Mouse (Mus musculus) lung, postnatal 0 days (tissue): Measurements from ENCODE around the gene Ccdc73. TPM values are rescaled to one million over a fixed set of nuclear protein-coding genes. Genes with fewer than 3 reads are reported as not detected.
A peak's percentile ranks its signal among the peaks of the same experiment; 100 is the strongest.
"Not testable (repeated sequence)": the region's sequence is repeated elsewhere in the genome, so short reads cannot be mapped to it uniquely, and the experiment has no call there.

Experiments
- ATAC-seq: fragments of 200-750 bp; cut with Nextera tagmentation; 2 replicates; pipeline ENCODE4 v1.8.0; 2017; ENCODE audit warnings: moderate library complexity
- DNase-seq: peaks from one replicate; pipeline ENCODE4 v3.0.0-alpha.2; 2016; ENCODE audit warnings: low spot score
- H3K27ac ChIP-seq: fragments of 300-500 bp; sonication (generic); 2 replicates; pipeline ENCODE4 v1.5.1; 2014; ENCODE audit warnings: antibody characterized with exemption, mild to moderate bottlenecking, low read length, mixed read lengths
- H3K27me3 ChIP-seq: fragments of 300-500 bp; sonication (generic); replicated peaks from 2 replicates; pipeline ENCODE4 v1.6.1; 2014; ENCODE audit warnings: low read length, mixed read lengths; ENCODE audit not compliant: insufficient read depth
- H3K36me3 ChIP-seq: fragments of 300-500 bp; sonication (generic); 2 replicates; pipeline ENCODE4 v1.6.1; 2014; ENCODE audit warnings: low read length, mixed read lengths; ENCODE audit not compliant: insufficient read depth
- H3K4me1 ChIP-seq: fragments of 300-500 bp; sonication (generic); 2 replicates; pipeline ENCODE4 v1.6.1; 2014; ENCODE audit warnings: antibody characterized with exemption, low read depth, low read length, mixed read lengths; ENCODE audit not compliant: insufficient read depth
- H3K4me2 ChIP-seq: fragments of 300-500 bp; sonication (generic); replicated peaks from 2 replicates; pipeline ENCODE4 v1.6.1; 2014; ENCODE audit warnings: low read depth, mild to moderate bottlenecking, low read length, moderate library complexity, mixed read lengths
- H3K4me3 ChIP-seq: fragments of 300-500 bp; sonication (generic); 2 replicates; pipeline ENCODE4 v1.5.1; 2014; ENCODE audit warnings: low read depth, low read length
- H3K9ac ChIP-seq: fragments of 300-500 bp; sonication (generic); replicated peaks from 2 replicates; pipeline ENCODE4 v1.6.1; 2014; ENCODE audit warnings: low read depth, mild to moderate bottlenecking
- H3K9me3 ChIP-seq: fragments of 300-500 bp; sonication (generic); 2 replicates; pipeline ENCODE4 v1.6.1; 2016; ENCODE audit warnings: low read length, mixed read lengths
- CTCF ChIP-seq: IDR thresholded peaks from 2 replicates; pipeline ENCODE4 v1.5.1; 2016; ENCODE audit warnings: antibody characterized with exemption, mild to moderate bottlenecking
- EP300 ChIP-seq: IDR thresholded peaks from 2 replicates; pipeline ENCODE4 v1.6.1; 2016; ENCODE audit warnings: antibody characterized with exemption, mild to moderate bottlenecking, control low read depth
- WGBS: fragments of 180-500 bp; shearing (Covaris S2); extraction: QIAGEN DNeasy Blood & Tissue Kit; methylation state at CpG from one replicate; pipeline ENCODE4 v1.1.7; 2014; 5-methylcytosine and 5-hydroxymethylcytosine counted together
- polyA plus RNA-seq: library from polyadenylated mRNA; unstranded; fragments of >200 nt; fragmentation: Nextera tagmentation; extraction: Ambion mirVana; gene quantifications from 2 replicates; pipeline ENCODE4 v1.2.1, GENCODE M21; 2015

Ccdc73 gene
- 9.2 and 11.9 TPM in 2 replicates for polyA plus RNA-seq

DNA sequence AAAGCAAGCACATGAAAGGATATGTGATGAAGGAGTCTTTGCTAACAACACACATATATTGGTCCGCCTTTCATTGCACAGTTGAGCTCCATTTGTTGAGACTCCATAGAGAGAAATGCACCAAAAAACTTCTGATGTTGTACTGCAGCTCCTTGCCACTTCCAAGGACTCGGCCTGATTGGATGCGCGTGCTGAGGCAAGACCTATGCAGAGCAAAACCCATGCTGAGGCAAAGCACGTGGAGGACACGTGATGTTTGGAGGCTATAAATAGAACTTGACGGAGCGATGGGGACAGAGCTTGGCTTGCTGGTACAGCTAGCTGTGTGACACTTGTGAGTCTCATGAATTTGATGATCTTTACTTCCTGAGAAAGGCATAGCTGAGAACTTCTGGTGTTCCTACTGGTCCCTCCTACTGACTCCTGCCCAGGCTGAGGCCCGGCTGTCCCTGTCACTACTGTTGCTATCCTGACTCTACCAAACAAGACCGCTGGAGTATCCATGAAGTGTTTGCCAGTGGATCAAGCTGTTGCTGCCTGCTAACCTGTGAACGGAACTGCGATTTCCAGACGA is at the start of gene Ccdc73:
Ccdc73 (plus strand) TSS at position 524 of the 574 bp plus-strand sequence.
- no peak for ATAC-seq

DNA sequence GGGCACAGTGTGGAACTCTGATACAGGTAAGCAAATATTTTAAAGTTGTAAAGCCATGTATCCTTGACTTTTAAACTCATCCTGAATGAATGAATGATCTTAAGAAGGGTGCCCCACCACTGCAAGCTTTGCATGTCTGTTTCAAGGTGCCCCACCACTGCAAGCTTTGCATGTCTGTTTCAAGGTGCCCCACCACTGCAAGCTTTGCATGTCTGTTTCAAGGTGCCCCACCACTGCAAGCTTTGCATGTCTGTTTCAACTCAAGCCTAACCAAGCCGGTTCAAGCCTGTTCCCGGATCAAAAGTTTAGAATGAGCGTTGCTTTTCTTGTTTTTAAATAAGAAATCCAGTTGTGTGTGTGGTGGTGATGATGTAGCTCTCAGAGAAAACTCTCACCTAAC is 48.8 kb upstream of the Ccdc73 start:
- DNase-seq, H3K27me3 ChIP-seq, H3K36me3 ChIP-seq, H3K4me2 ChIP-seq, H3K9ac ChIP-seq, H3K4me1 ChIP-seq, H3K9me3 ChIP-seq, ATAC-seq, H3K27ac ChIP-seq, H3K4me3 ChIP-seq: not testable (repeated sequence)
- WGBS: 93% methylated on average over 3 of the region's 3 CpGs

More for the DNA sequence above, at the start of gene Ccdc73:
- Histone ChIP-seq H3K4me3 (no peak within 1 kb of the TSS), H3K36me3 (no peaks in the 10 kb centered on the region), H3K27ac (no peak within 1 kb of the TSS), H3K9me3 (no peaks in the 10 kb centered on the region), H3K4me1 (no peaks in the 10 kb centered on the region), H3K27me3 (no peaks in the 10 kb centered on the region), H3K4me2 (no peak within 1 kb of the TSS), H3K9ac (no peak within 1 kb of the TSS)
- DNase-seq: no peak
- TF ChIP-seq EP300: no peak
- no peak for TF ChIP-seq CTCF
- 77% methylated on average over 13 of the region's 13 CpGs for WGBS

DNA sequence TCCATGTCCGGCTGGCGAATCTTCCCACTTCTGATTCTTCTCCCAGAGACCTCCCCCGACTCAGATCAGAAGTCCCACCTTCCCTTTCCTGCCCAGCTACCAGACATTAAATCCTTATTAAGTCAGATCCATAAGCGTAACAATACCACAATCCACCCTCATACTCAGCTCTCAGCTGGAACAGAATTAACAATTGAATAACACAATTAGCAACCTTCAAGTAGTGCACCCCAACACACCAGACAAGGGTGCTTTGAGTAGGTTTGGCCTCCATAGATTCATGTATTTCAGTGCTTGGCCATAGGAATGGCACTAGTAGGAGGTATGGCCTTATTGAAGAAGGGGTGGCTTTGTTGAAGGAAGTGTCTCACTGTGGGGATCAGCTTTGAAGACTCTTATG is 41.4 kb upstream of the Ccdc73 start:
- ATAC-seq (no peak), DNase-seq (no peak)
- 89% methylated on average over 4 of the region's 4 CpGs for WGBS
- H3K27me3 ChIP-seq: no peaks in the 10 kb centered on the region
- H3K9ac ChIP-seq: no peak overlapping the region
- no peak overlapping the region for H3K27ac ChIP-seq
- TF ChIP-seq CTCF (no peak), EP300 (no peak)
- no peaks in the 10 kb centered on the region; the same call in 1 of the 2 replicates for H3K36me3 ChIP-seq
- no peaks in the 10 kb centered on the region for H3K9me3 ChIP-seq
- H3K4me2 ChIP-seq: no peak overlapping the region
- no peaks in the 10 kb centered on the region for H3K4me1 ChIP-seq
- H3K4me3 ChIP-seq: no peak overlapping the region

DNA sequence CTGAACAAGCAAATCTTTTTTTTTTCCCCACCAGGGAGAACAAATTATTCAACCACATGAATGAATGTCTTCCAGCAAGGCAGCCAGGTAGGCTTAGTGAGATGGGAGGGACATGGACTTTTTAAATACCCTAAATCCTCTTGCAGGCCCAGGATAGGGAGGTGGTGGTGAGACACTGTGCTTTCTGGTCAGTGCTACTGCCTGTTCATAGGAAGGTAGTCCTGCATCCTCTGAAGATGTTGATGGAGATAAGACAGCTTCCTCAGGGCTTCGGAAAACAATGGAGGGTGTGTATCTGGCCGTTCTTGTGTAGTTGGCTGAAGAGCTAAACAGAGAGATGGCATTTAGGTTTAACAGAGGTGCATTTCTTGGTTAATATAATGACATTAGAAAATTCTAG is 35.1 kb upstream of the Ccdc73 start:
- H3K36me3 ChIP-seq: no peaks in the 10 kb centered on the region; the same call in 1 of the 2 replicates
- no peaks in the 10 kb centered on the region for H3K27me3 ChIP-seq
- peak; percentile 49; the same call in 1 of the 2 replicates for ATAC-seq
- 65% methylated on average over 2 of the region's 2 CpGs for WGBS
- H3K9me3 ChIP-seq: no peaks in the 10 kb centered on the region
- H3K27ac ChIP-seq: no peak overlapping the region
- no peak overlapping the region for H3K4me2 ChIP-seq
- H3K4me3 ChIP-seq: no peak overlapping the region
- TF ChIP-seq EP300 (no peak), CTCF (no peak)
- no peaks in the 10 kb centered on the region for H3K4me1 ChIP-seq
- peak; percentile 19 for DNase-seq
- no peak overlapping the region for H3K9ac ChIP-seq

DNA sequence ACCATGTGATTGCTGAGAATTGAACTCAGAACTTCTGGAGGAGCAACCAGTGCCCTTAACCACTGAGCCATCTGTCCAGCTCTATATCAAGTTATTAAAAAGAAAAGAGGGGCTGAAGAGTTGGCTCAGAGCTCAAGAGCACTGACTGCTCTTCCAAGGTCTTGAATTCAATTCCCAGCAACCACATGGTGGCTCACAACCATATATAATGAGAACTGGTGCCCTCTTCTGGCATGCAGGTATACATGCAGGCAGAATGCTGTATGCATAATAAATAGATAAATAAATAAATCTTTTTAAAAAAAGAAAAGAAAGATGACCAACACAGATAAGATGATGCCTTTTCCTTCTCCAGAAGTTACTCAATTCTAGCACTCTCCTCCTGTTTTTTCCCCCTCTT is 26.6 kb upstream of the Ccdc73 start:
- no peaks in the 10 kb centered on the region for H3K4me1 ChIP-seq
- no peaks in the 10 kb centered on the region for H3K36me3 ChIP-seq
- no peak overlapping the region for H3K4me3 ChIP-seq
- no peak overlapping the region for H3K4me2 ChIP-seq
- no peaks in the 10 kb centered on the region for H3K9me3 ChIP-seq
- no peak for DNase-seq
- H3K27ac ChIP-seq: no peak overlapping the region
- ATAC-seq: no peak
- H3K9ac ChIP-seq: no peak overlapping the region
- TF ChIP-seq CTCF: no peak
- no peak for TF ChIP-seq EP300
- no peaks in the 10 kb centered on the region for H3K27me3 ChIP-seq

DNA sequence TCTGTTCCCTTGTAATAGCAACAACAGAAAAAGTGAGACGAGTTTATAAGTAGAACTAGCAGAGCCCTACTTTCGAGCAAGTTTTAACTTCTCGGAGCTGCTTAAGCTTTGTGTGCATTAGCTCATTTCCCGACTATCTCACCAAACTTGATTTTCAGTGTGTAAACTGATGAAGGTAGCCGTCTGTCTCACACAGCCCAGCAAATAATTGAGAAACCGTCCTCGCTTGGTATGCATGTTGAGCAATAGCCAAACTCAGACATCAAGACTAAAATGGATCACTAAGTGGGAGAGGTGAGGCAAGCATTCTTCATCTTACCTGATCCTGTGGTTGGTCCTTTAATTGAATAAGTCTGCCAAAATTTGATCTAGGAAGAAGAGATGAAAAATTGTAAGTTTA is 25.9 kb upstream of the Ccdc73 start:
- Histone ChIP-seq H3K4me3 (no peak overlapping the region), H3K4me1 (no peaks in the 10 kb centered on the region), H3K27ac (no peak overlapping the region), H3K36me3 (no peaks in the 10 kb centered on the region), H3K9ac (no peak overlapping the region), H3K4me2 (no peak overlapping the region), H3K9me3 (no peaks in the 10 kb centered on the region), H3K27me3 (no peaks in the 10 kb centered on the region)
- 53% methylated on average over 7 of the region's 7 CpGs for WGBS
- DNase-seq: peak; percentile 37
- TF ChIP-seq CTCF (no peak), EP300 (no peak)
- ATAC-seq: no peak; the same call in 1 of the 2 replicates

DNA sequence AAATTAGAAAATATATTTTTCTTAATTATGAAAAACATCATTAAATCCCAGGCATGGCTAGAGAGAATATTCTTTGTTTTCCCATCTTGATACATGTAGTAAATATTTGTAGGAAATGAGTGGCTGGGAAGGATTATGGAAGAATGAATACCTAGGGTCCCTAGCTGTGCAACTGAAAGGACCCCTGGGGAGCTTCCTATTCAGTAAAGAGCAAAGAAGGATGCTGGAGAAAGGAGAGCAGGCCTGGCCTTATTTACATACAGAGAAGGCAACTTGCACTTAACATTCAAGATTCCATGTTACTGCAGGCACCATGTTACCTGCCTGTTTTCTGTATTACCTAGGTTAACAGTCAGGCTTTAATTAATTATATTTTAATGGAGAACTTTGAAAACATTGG is 25.0 kb upstream of the Ccdc73 start:
- H3K9me3 ChIP-seq: no peaks in the 10 kb centered on the region
- DNase-seq: no peak
- H3K4me1 ChIP-seq: no peaks in the 10 kb centered on the region
- no peak overlapping the region for H3K9ac ChIP-seq
- H3K27ac ChIP-seq: no peak overlapping the region
- H3K4me3 ChIP-seq: no peak overlapping the region
- no peaks in the 10 kb centered on the region for H3K36me3 ChIP-seq
- ATAC-seq: no peak
- TF ChIP-seq CTCF (no peak), EP300 (no peak)
- H3K4me2 ChIP-seq: no peak overlapping the region
- H3K27me3 ChIP-seq: no peaks in the 10 kb centered on the region
